Mouse (Mus musculus): Measurements from ENCODE around the gene Rgl1. TPM values are rescaled to one million over a fixed set of nuclear protein-coding genes. Genes with fewer than 3 reads are reported as not detected.

Gene Rgl1
- polyA plus RNA-seq, 1 experiment from 2014 or later, result 23.0 TPM

DNA sequence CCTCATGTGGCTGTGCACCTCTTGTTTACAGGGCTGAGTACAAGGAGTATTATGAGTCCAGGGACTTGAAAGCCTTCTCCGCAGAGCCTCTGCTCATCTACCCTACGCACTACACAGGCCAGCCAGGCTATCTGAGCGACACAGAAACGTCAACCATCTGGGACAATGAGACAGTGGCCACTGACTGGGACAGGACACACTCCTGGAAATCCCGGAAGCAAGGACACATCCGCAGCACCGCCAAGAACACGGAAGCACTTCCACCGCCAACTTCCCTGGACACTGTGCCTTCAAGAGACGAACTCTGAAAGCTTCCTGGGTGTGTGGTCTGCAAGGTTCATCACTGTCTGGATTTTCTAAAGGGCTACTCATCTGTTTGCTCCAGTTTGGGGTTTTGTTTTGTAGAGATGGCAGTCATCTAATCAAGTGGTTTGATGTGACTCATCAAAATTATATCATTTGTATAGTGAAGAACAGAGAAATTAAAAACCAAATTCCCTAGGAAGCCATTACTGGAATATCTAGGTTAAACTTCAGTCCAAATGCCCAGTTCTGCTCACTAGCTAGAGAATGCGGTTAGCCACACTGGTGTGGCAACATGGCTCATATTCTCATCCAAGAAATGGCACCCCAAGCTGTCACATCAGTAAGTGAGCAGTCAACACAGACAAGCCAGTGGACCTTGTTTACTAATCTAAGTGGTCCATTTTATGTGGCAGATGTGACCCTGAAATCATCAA is 257.5 kb downstream of the Rgl1 start:
- no peaks in the 10 kb centered on the region for H3K27me3 ChIP-seq (ENCODE audit: control insufficient read depth, insufficient read depth, low read length)
- H3K4me3 ChIP-seq (ENCODE audit: low read depth, low read length), result no peak overlapping the region
- ATAC-seq (ENCODE audit: low FRiP score, low TSS enrichment), result no peak
- no peak overlapping the region for H3K27ac ChIP-seq (replicated peaks)
- no peaks in the 10 kb centered on the region for H3K9me3 ChIP-seq (ENCODE audit: control insufficient read depth, low read length)
- no peaks in the 10 kb centered on the region for H3K36me3 ChIP-seq (ENCODE audit: control insufficient read depth, insufficient read depth, low read length)
- DNase-seq (ENCODE audit: low spot score), result no peak
- no peak overlapping the region for H3K9ac ChIP-seq (ENCODE audit: low read length)
- no peak overlapping the region for H3K4me2 ChIP-seq (replicated peaks; ENCODE audit: low read depth)
- no peaks in the 10 kb centered on the region for H3K4me1 ChIP-seq (replicated peaks; ENCODE audit: control insufficient read depth, insufficient read depth)
- TF ChIP-seq CTCF (IDR thresholded peaks at IDR 0.05; ENCODE audit: low read depth), result no peak
- WGBS, result 90% methylated on average over 11 of the region's 11 CpGs

DNA sequence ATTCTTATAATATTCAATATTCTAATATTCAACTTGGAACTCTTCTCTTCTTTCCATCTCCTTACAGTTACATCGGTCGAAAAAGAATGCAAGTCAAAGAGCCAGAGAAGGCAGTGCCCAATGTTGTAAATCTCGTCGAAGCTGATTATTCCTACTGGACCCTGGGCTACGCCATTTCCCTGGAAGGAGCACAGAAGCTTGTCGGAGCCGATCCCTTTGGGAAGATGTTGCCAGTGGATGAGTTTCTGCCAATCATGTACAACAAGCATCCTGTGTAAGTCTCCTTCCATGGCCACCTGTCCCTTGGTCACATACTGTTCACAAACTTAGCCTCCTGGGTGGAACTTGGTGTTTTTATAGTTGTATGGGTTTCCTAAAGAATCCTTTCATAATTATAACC is 259.4 kb downstream of the Rgl1 start:
- Histone ChIP-seq H3K4me2 (replicated peaks; ENCODE audit: low read depth) (no peak overlapping the region), H3K36me3 (ENCODE audit: control insufficient read depth, insufficient read depth, low read length) (no peaks in the 10 kb centered on the region), H3K27me3 (ENCODE audit: control insufficient read depth, insufficient read depth, low read length) (no peaks in the 10 kb centered on the region), H3K27ac (replicated peaks) (no peak overlapping the region), H3K9ac (ENCODE audit: low read length) (no peak overlapping the region), H3K9me3 (ENCODE audit: control insufficient read depth, low read length) (no peaks in the 10 kb centered on the region), H3K4me3 (ENCODE audit: low read depth, low read length) (no peak overlapping the region), H3K4me1 (replicated peaks; ENCODE audit: control insufficient read depth, insufficient read depth) (no peaks in the 10 kb centered on the region)
- DNase-seq (ENCODE audit: low spot score), result no peak
- ATAC-seq (ENCODE audit: low FRiP score, low TSS enrichment), result no peak
- TF ChIP-seq CTCF (IDR thresholded peaks at IDR 0.05; ENCODE audit: low read depth) (no peak), EP300 (optimal IDR thresholded peaks at IDR 0.05) (no peak)
- WGBS, result 89% methylated on average over 7 of the region's 7 CpGs

DNA sequence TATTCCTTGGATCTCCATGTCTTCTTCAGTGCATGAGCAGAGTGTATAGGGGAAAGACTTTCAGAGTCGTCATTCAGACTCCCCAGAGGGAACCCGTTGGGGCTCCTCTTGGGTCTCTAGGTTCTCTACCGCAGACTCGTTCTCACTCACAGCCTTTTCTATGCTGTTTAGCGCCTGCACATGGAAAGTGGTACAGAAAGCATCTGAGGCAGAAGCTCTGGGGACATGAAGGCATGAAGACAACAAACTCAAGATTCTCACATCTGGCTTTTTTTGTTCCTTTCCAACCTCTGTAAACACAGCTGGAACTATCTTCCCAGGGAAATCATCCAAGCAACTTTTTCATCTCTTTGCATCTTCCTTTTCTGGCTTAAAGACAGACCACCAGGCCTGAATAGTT is 260.0 kb downstream of the Rgl1 start:
- Histone ChIP-seq H3K27me3 (ENCODE audit: control insufficient read depth, insufficient read depth, low read length) (no peaks in the 10 kb centered on the region), H3K9me3 (ENCODE audit: control insufficient read depth, low read length) (no peaks in the 10 kb centered on the region), H3K36me3 (ENCODE audit: control insufficient read depth, insufficient read depth, low read length) (no peaks in the 10 kb centered on the region), H3K4me2 (replicated peaks; ENCODE audit: low read depth) (no peak overlapping the region), H3K4me1 (replicated peaks; ENCODE audit: control insufficient read depth, insufficient read depth) (no peaks in the 10 kb centered on the region), H3K27ac (replicated peaks) (no peak overlapping the region), H3K9ac (ENCODE audit: low read length) (no peak overlapping the region), H3K4me3 (ENCODE audit: low read depth, low read length) (no peak overlapping the region)
- ATAC-seq (ENCODE audit: low FRiP score, low TSS enrichment) (no peak), DNase-seq (ENCODE audit: low spot score) (no peak)
- TF ChIP-seq CTCF (IDR thresholded peaks at IDR 0.05; ENCODE audit: low read depth) (no peak), EP300 (optimal IDR thresholded peaks at IDR 0.05) (no peak)
- 78% methylated on average over 5 of the region's 5 CpGs for WGBS

DNA sequence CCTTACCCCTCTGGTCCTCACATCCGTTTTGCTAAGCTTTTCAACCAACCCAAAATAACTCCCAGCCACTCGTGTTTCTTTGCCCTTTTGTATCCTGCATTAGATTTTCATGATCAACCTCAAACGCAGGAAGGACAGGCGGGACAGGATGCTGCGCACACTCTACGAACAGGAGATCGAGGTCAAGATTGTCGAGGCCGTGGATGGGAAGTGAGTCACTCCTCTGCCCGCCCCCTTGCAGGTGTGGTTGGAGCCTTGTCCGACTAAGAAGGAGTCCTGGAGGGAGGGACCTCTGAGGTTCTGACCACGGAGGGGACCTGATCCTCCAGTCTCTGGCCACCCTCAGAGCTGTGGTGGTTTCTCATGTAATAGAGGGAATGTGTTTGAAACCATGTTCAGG is 266.3 kb downstream of the Rgl1 start:
- no peak overlapping the region for H3K9ac ChIP-seq (ENCODE audit: low read length)
- no peak for DNase-seq (ENCODE audit: low spot score)
- no peak overlapping the region for H3K27ac ChIP-seq (replicated peaks)
- H3K36me3 ChIP-seq (ENCODE audit: control insufficient read depth, insufficient read depth, low read length), result no peaks in the 10 kb centered on the region
- H3K4me2 ChIP-seq (replicated peaks; ENCODE audit: low read depth), result no peak overlapping the region
- no peak for TF ChIP-seq EP300 (optimal IDR thresholded peaks at IDR 0.05)
- no peak for TF ChIP-seq CTCF (IDR thresholded peaks at IDR 0.05; ENCODE audit: low read depth)
- H3K27me3 ChIP-seq (ENCODE audit: control insufficient read depth, insufficient read depth, low read length), result no peaks in the 10 kb centered on the region
- no peaks in the 10 kb centered on the region for H3K4me1 ChIP-seq (replicated peaks; ENCODE audit: control insufficient read depth, insufficient read depth)
- no peaks in the 10 kb centered on the region for H3K9me3 ChIP-seq (ENCODE audit: control insufficient read depth, low read length)
- ATAC-seq (ENCODE audit: low FRiP score, low TSS enrichment), result no peak
- WGBS, result 65% methylated on average over 12 of the region's 12 CpGs
- H3K4me3 ChIP-seq (ENCODE audit: low read depth, low read length), result no peak overlapping the region

DNA sequence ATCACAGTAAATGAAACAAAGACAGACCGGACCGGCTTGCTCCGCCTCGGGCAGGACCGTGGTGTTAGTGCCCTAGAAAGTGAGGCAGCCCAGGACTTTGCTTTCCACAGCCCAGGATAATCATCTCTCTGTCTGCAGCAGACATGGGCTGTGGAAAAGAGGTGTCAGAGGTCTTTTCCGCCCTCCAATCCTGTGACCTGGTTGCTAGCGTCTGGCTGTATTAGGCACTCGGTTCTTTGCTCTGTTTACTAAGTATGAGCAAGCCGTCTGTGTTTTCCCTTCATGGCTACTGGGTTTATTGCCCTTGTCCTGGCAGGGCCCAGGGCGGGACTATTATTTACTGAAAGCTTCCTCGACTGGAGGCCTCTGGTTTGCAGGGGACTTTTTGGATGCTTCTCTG is 268.6 kb downstream of the Rgl1 start:
- Histone ChIP-seq H3K27ac (replicated peaks) (peak overlapping the region; percentile 53; the same call in 1 of the 2 replicates), H3K4me3 (ENCODE audit: low read depth, low read length) (no peak overlapping the region), H3K4me2 (replicated peaks; ENCODE audit: low read depth) (peak overlapping the region; percentile 31), H3K27me3 (ENCODE audit: control insufficient read depth, insufficient read depth, low read length) (no peaks in the 10 kb centered on the region), H3K9ac (ENCODE audit: low read length) (no peak overlapping the region), H3K36me3 (ENCODE audit: control insufficient read depth, insufficient read depth, low read length) (no peaks in the 10 kb centered on the region), H3K4me1 (replicated peaks; ENCODE audit: control insufficient read depth, insufficient read depth) (no peaks in the 10 kb centered on the region), H3K9me3 (ENCODE audit: control insufficient read depth, low read length) (no peaks in the 10 kb centered on the region)
- DNase-seq (ENCODE audit: low spot score) (peak; percentile 22), ATAC-seq (ENCODE audit: low FRiP score, low TSS enrichment) (peak; percentile 66; the same call in 1 of the 2 replicates)
- whole genome bisulfite sequencing, result 26% methylated on average over 11 of the region's 11 CpGs
- TF ChIP-seq EP300 (optimal IDR thresholded peaks at IDR 0.05) (no peak), CTCF (IDR thresholded peaks at IDR 0.05; ENCODE audit: low read depth) (no peak)

DNA sequence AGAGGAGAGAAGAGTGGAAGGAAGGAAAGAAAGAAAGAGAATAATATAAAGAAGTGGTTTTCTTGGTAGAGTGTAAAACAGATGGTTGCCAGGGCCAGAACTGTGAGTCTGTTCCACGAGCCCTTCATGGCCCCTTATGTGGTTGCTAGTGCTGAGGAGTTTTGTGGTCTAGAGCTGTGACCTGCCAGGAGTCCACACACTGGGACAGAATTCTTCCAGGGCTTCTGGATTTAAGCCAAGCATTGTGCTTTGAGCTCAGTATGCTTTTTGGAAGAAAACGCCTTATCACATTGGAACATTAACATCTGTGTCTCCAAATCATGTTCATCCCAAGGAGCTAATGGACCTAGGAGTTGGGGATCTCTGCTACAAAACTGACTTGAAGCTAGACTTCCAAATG is 269.3 kb downstream of the Rgl1 start:
- no peak overlapping the region for H3K9ac ChIP-seq (ENCODE audit: low read length)
- WGBS, result 64% methylated on average over 2 of the region's 2 CpGs
- DNase-seq (ENCODE audit: low spot score) (no peak), ATAC-seq (ENCODE audit: low FRiP score, low TSS enrichment) (no peak)
- H3K27me3 ChIP-seq (ENCODE audit: control insufficient read depth, insufficient read depth, low read length), result no peaks in the 10 kb centered on the region
- H3K4me2 ChIP-seq (replicated peaks; ENCODE audit: low read depth), result no peak overlapping the region
- H3K9me3 ChIP-seq (ENCODE audit: control insufficient read depth, low read length), result no peaks in the 10 kb centered on the region
- TF ChIP-seq EP300 (optimal IDR thresholded peaks at IDR 0.05), result no peak
- no peaks in the 10 kb centered on the region for H3K36me3 ChIP-seq (ENCODE audit: control insufficient read depth, insufficient read depth, low read length)
- H3K27ac ChIP-seq (replicated peaks), result no peak overlapping the region
- no peak overlapping the region for H3K4me3 ChIP-seq (ENCODE audit: low read depth, low read length)
- H3K4me1 ChIP-seq (replicated peaks; ENCODE audit: control insufficient read depth, insufficient read depth), result no peaks in the 10 kb centered on the region

All from stomach, postnatal 0 days (tissue).